Mouse (Mus musculus) bone marrow, adult 2 months (tissue): Measurements from ENCODE around the gene Nfkbie. TPM values are rescaled to one million over a fixed set of nuclear protein-coding genes. Genes with fewer than 3 reads are reported as not detected.

ENCODE experiments used
- H3K27ac ChIP-seq: fragments of 200-500 bp; 2 replicates; pipeline ENCODE4 v1.5.1; 2012; ENCODE audit warnings: low read depth, mild to moderate bottlenecking, control low read depth, inconsistent platforms, low read length; ENCODE audit not compliant: control insufficient read depth, poor library complexity, insufficient read depth
- H3K4me1 ChIP-seq: fragments of 200-500 bp; 2 replicates; pipeline ENCODE4 v1.6.1; 2011; ENCODE audit warnings: low read length; ENCODE audit not compliant: control insufficient read depth, insufficient read depth
- H3K4me3 ChIP-seq: fragments of 200-500 bp; replicated peaks from 2 replicates; pipeline ENCODE3; 2011; ENCODE audit warnings: mild to moderate bottlenecking, low read depth, low read length, control low read depth; ENCODE audit not compliant: control insufficient read depth
- CTCF ChIP-seq: fragments of 200-500 bp; IDR thresholded peaks from 2 replicates; pipeline ENCODE4 v1.5.1; 2011; ENCODE audit warnings: low read length, control low read depth; ENCODE audit not compliant: control insufficient read depth, insufficient read depth
- POLR2A ChIP-seq: fragments of 200-500 bp; IDR thresholded peaks from 2 replicates; pipeline ENCODE4 v1.6.1; 2011; ENCODE audit warnings: low read depth, mild to moderate bottlenecking, control low read depth, low read length, borderline replicate concordance; ENCODE audit not compliant: control insufficient read depth
- WGBS: fragments of 180-500 bp; shearing (Covaris S2); methylation state at CpG from one replicate; pipeline ENCODE4 v1.1.7; 2018; 5-methylcytosine and 5-hydroxymethylcytosine counted together
- polyA plus RNA-seq: library from polyadenylated mRNA; stranded (reverse); fragments of >200 nt; gene quantifications from 2 replicates; pipeline ENCODE4 v1.2.4, GENCODE M21; 2011; ENCODE audit warnings: low replicate concordance; ENCODE audit not compliant: missing spikeins, insufficient read depth, insufficient read length

Gene Nfkbie
- polyA plus RNA-seq, 1 experiment: 14.8 TPM

DNA sequence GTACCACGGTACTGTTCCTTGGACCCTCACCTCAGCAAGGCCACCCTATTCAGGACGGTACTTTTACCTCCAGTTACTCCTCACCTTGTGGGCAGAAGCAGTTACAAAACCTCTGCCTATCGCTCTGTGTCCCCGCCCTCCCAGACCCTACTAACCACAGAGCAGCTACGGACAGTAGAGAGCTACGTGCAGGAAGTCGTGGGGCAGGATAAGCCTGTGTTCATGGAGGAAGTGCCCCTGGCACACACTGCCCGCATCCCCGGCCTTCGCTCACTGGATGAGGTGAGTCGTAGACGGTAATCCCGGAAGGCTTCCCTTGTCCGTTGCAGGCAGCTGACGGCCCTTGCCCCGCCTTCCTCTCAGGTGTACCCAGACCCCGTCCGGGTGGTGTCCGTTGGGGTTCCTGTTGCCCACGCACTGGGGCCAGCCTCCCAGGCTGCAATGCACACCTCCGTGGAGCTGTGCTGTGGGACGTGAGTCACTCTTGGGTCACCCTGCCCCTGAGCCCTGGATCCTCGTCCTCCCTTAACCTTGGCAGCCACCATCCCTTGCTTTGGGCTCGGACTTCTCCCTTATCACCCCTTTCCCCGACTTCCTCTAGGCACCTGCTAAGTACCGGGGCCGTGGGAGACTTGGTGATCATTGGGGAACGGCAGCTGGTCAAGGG lies 37.8 kb upstream of the Nfkbie start:
- Histone ChIP-seq H3K4me1 (no peaks in the 10 kb centered on the region), H3K4me3 (no peak overlapping the region), H3K27ac (no peak overlapping the region)
- 48% methylated on average over 28 of the region's 28 CpGs for WGBS
- TF ChIP-seq CTCF: no peak
- no peak; the same call in 1 of the 2 replicates for TF ChIP-seq POLR2A

- no peak for TF ChIP-seq CTCF
- TF ChIP-seq POLR2A: no peak
- Histone ChIP-seq H3K4me3 (no peak overlapping the region), H3K4me1 (no peaks in the 10 kb centered on the region), H3K27ac (no peak overlapping the region)
- 84% methylated on average over 12 of the region's 12 CpGs for WGBS
Observed at GRCm38 (mm10) chr17:45518766-45519475, 36.6 kb upstream of the Nfkbie start.

- no peaks in the 10 kb centered on the region for H3K4me1 ChIP-seq
- TF ChIP-seq CTCF (no peak), POLR2A (no peak)
- 84% methylated on average over 11 of the region's 11 CpGs for WGBS
- H3K27ac ChIP-seq: no peak overlapping the region
- no peak overlapping the region for H3K4me3 ChIP-seq
Observed at GRCm38 (mm10) chr17:45520136-45520535, 35.4 kb upstream of the Nfkbie start.

DNA sequence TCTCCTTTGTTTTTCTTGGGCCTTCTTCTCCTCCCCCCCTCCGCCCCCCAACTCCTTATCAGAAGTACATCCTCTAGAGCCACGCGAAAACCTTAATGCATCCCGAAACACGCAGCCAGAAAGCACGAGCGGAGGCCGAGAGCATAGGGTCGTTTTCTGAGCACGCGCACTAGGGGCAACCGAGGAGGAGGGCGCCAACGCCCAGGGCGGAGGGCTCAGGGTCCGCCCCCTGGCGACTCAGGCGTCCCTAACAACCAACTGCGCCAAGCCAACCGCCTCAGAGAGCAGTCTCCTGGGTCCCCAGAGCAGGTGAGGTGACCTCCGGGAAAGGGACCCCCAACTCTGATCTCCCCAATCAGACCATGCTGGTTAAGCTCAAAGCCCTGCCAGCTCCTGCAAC lies 32.2 kb upstream of the Nfkbie start, which contains the start of gene Tcte1:
Gene Tcte1, plus strand, starts transcription at position 172 of the 400 bp plus-strand sequence.
- TF ChIP-seq POLR2A (no peak), CTCF (no peak)
- WGBS: 8% methylated on average over 21 of the region's 21 CpGs
- Histone ChIP-seq H3K27ac (no peak within 1 kb of the TSS), H3K4me1 (no peaks in the 10 kb centered on the region), H3K4me3 (no peak within 1 kb of the TSS)

DNA sequence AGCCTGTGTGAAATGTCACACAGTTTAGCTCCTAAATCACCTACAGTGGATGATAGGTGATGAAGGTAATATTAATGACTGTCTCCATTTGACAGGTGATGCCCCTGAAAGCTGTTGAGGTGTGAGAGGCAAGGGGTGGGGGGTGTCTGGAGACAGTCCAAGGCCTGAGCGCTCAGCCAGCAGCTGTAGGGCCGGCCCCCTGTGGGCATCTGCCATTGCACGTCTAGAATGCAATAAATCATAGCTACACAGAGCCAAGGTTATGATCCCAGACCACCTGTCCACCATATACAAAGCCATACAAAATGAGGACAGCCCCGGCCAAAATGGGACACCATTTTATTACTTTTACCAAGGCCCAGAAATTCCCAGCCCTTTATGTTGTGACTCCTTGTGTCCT lies 30.5 kb upstream of the Nfkbie start:
- Histone ChIP-seq H3K4me1 (no peaks in the 10 kb centered on the region), H3K4me3 (no peak overlapping the region), H3K27ac (no peak overlapping the region)
- TF ChIP-seq CTCF (no peak), POLR2A (no peak)
- 74% methylated on average over 4 of the region's 4 CpGs for whole genome bisulfite sequencing

DNA sequence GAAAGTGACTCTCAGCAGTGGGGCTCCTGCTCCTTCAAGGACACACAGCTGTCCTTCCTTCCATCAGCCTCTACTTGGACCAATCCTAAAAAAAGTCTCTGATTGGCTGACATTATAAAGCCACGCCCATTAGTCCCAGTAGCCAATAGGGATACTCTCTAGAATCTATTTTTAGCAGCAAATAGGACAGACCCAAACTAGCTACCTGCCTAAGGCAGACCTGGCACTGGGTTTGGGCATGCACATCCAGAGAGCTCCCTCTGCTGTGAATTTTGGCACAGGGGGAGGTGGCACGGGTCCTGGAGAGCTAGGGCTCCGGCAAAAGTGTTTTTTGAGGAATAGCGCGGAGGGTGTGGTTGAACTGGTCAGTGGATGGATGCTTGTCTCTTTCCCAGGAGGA lies 28.9 kb upstream of the Nfkbie start:
- whole genome bisulfite sequencing: 40% methylated on average over 5 of the region's 5 CpGs
- Histone ChIP-seq H3K4me3 (no peak overlapping the region), H3K27ac (no peak overlapping the region), H3K4me1 (no peaks in the 10 kb centered on the region)
- TF ChIP-seq CTCF: no peak
- no peak for TF ChIP-seq POLR2A

- H3K4me1 ChIP-seq: no peaks in the 10 kb centered on the region
- 30% methylated on average over 13 of the region's 13 CpGs for WGBS
- TF ChIP-seq POLR2A (no peak), CTCF (no peak)
- H3K27ac ChIP-seq: no peak overlapping the region
- H3K4me3 ChIP-seq: no peak overlapping the region
Observed at GRCm38 (mm10) chr17:45530346-45530782, 25.1 kb upstream of the Nfkbie start.

DNA sequence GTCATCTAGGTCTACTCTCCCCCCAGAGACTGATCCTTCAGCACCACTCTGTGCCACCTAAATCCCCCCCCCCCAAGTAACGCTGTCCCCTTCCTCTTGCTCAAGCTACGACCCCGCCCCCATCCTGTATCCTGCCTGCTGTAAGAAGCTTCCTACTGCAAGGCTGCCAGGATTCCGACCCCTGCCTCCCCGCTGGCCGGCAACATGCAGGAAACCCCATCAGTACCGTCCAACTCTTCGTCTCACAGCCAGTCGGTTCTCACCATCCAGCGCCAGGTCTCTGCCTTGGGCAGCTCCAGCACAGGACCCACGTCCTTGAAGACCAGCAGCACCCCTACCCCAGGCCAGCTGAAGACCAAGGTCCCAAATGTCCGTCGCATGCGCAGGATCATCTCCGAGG lies 22.6 kb upstream of the Nfkbie start:
- no peak for TF ChIP-seq POLR2A
- TF ChIP-seq CTCF: no peak
- H3K27ac ChIP-seq: no peak overlapping the region
- no peaks in the 10 kb centered on the region for H3K4me1 ChIP-seq
- WGBS: 37% methylated on average over 15 of the region's 15 CpGs
- no peak overlapping the region for H3K4me3 ChIP-seq
